Mouse (Mus musculus): ENCODE measurements around the gene Lrmda. TPM values are rescaled to one million over a fixed set of nuclear protein-coding genes. Genes with fewer than 3 reads are reported as not detected.

Gene Lrmda
- total RNA-seq, 2 experiments from 2014 or later = 6.4 to 9.6 TPM

DNA sequence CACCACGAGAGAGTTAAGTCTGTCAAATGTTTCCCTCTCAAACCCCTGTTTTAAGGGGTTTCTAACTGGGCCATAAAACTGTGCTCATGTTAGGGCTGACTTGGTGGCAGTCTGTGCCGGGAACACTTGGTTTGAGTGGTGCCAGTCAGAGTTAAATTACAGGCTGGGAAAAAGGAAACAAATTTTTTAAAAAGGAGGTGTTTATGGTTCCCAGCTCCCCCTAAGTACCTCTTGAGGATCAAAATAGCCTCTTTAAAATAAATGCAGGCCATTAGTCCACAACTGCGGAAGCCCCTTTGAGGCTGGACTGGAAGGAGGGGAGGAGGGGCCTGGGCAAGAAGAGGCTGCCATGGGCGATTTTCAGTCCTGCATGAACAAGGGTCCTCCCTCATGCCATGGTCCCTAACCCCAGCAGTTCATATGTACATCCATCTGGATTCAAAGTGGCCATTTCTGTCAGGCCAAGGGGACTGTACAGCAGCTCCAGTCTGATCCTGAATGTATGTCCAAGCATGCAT is 416.4 kb downstream of the Lrmda start:
- ATAC-seq (replicated peaks; ENCODE audit: low FRiP score, low TSS enrichment, poor library complexity, severe bottlenecking) = no peak

DNA sequence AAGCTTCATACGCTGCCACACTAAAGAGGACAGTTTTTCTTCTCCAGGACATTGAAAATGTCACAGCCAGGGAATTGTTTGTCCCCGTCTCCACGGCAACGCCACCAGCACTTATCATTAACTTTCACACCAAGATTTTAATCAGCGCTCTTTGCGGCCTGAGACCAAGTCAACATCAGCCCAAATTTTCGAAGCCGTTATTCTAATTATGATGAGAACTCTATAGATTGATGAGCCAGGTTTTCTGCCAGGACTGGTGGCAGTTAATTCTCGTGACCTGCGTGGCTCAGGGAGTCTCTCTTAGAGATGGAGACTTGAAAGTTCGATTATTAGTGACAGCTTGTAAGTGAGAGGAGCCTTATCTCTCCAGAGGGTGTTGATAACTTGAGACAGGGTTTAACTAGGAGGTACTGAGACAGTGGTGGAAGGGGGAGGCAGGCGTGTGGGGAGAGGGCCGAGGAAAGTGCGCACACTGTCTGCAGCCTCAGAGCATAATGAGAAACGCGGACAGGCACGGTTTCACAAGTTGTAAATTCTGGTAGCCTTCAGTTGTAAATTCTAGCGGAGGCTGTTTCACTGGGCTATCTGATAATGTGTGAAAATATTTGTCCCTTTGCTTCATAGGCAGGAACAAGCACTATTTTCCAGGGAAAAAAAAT is 421.0 kb downstream of the Lrmda start:
- ATAC-seq (replicated peaks; ENCODE audit: low FRiP score, low TSS enrichment, poor library complexity, severe bottlenecking) = no peak

DNA sequence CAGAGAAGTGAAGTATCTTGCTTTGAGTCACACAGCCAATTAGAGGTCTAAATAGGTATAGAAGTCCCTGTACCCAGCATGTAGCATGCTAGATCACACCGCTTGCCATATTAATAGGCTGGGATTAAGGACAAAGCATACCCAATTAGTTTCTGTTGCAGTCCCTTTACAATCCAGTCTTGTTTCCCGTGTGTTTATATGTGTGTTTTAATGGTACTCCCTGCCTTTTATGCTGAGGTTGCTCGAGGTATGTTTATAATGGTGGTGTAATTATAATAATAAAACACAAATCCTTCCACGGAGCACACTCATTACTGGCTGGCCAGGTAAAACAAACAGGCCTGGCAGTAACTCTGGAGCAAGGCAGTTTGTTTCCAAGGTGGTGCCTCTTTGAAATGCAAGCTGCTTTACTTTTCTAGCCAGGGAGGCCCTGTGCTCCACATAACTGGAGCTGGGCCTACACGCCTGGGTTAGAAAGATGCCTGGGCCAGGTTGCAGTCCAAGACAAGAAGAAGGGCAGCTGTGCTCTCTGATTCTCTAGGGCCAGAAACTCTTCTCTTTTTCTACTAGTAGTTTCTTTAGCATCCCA is 422.4 kb downstream of the Lrmda start:
- ATAC-seq (replicated peaks; ENCODE audit: low FRiP score, low TSS enrichment, poor library complexity, severe bottlenecking) = no peak

DNA sequence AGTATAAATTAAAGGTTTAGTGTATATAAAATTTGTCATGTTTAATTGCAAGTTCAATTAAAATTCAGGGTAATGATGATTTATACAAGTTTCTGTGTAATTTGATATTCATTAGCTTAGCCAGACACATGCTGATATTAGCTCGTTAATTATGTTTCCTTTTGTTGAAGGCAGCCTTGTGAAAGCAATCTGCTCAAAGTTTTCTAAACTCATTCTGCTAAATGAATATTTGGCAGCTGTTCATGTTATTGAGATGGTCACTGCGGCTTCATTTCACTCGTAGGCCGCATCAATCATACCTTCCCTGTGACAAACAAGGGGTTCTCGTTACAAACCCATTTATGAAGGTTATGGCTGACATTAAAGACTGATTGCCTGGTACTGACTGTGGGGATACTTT is 423.2 kb downstream of the Lrmda start:
- ATAC-seq (replicated peaks; ENCODE audit: low FRiP score, low TSS enrichment, poor library complexity, severe bottlenecking) = no peak

DNA sequence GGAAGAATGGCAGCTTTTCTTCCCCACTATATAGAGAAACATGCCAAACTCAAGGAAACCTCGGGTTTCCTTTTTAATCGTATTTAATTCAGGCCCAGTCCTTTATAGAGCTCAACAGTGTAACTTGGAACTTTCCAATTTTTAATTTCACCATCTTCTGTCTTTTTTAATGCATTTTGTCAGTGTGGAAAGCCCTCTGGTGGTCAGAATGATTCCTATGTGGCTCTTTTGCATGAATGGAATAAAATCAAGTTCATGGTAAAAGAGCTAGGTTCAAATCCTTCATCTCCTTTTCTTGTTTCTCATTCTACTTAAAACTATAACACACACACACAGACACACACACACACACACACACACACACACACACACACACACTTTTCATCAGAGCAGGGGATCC is 425.0 kb downstream of the Lrmda start:
- ATAC-seq (replicated peaks; ENCODE audit: low FRiP score, low TSS enrichment, poor library complexity, severe bottlenecking) = no peak

DNA sequence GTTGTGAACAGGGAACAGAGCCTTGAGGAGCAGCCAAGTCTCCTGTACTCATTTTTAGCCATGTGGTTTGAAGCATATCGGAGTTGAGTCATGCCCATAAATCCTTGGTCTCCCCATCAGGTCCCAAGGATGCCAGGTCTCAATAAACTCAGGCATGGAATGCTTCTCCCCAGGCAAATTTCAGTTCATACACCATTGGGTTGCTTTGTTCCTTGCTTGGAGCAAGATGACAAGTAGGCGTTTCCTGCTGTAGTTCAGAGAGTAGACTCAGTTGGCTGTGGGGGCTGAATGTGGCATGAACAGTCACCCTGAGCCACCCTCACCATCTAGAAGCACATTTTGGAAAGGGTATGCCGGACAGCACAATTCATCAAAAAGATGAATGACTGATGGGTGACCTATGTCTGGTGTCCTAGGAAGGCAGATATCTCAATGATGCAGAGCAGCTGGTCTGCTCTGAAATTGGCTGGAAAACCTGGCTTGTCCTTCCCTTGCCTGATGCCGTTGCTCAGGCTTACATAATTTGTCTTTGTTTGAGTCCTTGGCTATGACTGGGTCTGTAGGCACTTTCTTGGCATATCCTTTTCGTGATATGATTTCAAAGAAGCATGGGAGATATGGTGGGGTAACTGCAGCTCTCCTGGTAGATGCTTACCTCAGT is 425.8 kb downstream of the Lrmda start:
- no peak for ATAC-seq (replicated peaks; ENCODE audit: low FRiP score, low TSS enrichment, poor library complexity, severe bottlenecking)

DNA sequence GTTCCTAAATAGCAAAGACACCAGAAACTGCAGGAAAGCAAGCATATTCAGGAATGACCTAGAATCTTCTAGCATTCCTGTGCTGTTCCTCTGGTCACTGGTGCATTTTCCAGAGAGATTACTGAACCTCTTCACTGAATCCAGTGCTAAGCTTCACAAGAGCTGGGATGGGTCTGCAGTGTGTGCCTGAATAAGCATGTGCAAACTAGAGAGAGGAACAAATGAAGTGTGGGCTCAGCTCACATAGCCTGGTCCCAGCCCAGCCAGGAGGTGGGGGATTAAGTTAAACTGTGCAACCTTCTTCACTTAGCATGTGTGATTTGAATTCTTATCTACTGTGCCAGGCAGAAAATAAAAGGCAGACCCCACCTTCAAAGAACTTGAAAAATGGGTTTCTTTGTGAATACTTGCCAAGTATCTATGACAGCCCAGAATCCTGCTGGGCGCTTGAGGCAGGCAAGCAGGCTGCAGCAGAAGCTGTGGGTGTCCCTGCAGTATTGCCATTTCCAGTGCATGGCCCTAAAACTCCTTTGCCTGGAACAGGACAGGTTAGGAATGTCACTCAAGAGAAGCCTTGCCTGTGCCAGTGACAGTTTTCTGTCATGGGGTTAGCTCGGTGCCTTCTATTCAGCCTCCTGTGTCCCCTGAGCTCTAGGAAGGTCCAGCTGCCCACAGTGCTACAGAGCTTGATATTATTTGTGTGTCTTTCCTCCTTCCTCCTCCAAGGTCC is 426.5 kb downstream of the Lrmda start:
- ATAC-seq (replicated peaks; ENCODE audit: low FRiP score, low TSS enrichment, poor library complexity, severe bottlenecking) = no peak

DNA sequence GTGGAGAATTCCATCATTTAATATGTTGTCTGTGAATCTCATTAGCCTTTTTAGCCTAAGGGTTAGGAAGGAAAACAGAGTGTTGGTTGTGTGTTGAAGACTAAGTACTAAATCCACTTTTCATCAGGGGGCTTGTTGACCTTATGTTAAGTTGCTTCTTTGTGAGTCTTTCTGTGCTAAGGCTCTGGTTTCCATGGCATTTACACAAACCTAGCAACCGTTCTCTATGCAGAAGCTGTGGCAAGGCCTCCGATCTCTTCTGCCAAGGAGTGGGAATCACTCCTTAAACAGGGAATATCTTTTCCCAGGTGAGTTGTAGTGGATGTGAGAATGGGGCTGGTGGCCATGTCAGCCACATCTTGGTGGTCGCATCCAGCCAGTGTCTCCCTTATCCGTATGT is 432.1 kb downstream of the Lrmda start:
- ATAC-seq (replicated peaks; ENCODE audit: low FRiP score, low TSS enrichment, poor library complexity, severe bottlenecking) = no peak

DNA sequence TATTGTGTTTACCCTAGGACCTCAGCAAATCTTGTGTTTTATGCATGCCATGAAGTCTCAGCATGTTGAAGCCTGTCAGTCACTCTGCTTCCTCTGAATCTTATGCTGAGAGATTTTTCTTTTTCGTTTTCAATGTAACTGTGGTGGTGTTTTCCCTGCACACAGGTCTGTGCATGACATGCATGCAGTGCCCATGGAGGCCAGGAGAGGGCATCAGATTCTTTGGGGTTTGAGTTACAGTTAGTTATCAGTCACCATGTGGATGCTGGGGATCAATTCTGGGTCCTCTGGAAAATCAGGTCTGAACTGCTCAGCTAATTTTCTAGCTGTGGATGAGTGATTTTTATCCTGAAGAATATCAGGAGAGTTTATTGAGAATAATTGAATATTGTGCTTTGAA is 444.8 kb downstream of the Lrmda start:
- no peak for ATAC-seq (replicated peaks; ENCODE audit: low FRiP score, low TSS enrichment, poor library complexity, severe bottlenecking)

DNA sequence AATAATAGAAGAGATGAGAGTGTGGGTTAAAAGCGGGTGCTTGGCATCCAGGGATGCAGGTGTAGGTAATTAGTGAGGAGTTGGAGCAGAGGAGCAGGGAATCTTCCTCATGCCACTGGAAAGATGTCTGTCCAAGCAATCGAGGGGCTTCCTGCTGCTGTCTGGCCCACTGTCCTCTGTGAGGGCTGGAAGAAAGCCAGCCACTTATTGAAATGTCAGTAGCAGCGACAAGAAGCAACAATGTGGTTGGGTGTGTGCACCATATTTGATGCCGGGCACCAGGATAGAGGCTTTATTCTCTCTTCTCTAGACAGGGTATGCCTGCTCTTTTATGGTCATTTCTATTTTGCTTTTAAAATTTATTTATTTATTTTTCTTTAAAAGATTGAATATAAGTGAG is 451.5 kb downstream of the Lrmda start:
- ATAC-seq (replicated peaks; ENCODE audit: low FRiP score, low TSS enrichment, poor library complexity, severe bottlenecking) = no peak

DNA sequence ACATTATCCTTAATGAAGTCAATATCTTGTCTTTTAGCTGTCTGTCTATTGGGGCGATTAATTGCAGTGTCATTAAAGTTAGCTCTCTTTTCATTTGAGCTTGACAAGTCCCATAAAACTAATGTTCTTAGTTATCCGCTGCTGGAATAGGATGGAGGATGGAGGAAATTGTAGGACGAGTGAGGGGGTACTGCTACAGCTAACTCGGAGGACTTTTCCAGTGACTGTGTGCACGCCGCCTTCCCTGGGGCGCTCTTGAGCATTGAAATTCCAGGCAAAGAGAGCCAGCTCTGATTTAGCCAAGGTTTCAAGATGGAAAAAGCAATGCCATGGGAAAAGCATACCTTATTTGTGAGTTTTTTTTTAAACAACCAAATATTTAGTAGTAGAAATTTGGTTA is 453.9 kb downstream of the Lrmda start:
- no peak for ATAC-seq (replicated peaks; ENCODE audit: low FRiP score, low TSS enrichment, poor library complexity, severe bottlenecking)

DNA sequence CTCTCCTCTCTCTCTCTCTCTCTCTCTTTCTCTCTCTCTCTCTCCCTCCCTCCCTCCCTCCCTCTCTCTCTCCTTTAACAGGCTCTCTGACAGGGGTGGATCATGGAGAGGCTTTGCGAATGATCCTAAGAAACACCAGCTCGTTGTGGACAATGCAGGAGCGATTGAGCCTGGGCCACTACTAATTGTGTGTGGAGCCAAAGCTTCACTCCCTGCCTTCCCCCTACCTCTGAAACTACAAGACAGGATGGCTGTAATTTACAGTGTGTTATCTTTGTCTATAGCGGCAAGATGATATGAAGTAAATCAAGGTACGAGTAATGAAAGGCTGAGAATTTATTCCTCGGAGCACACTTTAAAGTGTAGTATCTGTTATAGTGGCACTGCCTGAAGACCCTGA is 454.5 kb downstream of the Lrmda start:
- ATAC-seq (replicated peaks; ENCODE audit: low FRiP score, low TSS enrichment, poor library complexity, severe bottlenecking) = no peak

DNA sequence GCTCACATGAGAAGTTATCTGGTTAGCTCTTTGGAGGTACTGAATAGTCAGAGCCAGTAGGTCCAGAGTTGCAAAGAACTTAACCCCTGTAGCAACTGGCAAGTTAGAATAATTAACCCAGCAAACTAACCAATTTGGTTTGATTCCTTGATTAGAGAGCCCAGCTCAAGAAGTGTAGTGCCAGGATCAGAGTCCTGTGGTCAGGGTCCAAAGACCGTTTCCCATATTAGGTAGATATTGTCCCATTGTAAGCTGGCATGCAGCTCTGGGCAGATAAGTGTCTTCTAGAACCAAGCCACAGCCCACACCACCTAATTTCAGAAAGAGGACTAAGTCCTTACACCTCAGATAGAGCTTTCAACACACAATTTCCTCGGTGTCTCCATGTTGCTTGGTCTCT is 473.8 kb downstream of the Lrmda start:
- no peak for ATAC-seq (replicated peaks; ENCODE audit: low FRiP score, low TSS enrichment, poor library complexity, severe bottlenecking)

DNA sequence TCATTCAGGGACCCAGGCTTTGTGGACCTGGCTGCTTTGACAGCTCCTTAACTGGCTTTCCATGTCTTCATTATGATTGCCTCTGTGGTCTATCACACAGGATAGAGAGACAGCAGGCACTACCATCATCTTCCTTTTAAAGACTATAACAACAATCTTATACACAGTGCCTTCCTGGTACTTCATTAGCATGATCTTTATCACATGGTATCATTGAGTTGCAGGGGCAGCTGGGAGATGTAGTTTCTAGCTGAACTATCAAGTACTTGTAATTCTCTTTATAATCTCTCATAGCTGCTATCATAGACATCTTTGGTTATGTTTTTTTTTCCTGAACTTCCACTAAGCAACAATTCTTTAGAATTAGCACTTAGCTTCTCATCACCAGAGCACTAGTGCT is 474.8 kb downstream of the Lrmda start:
- ATAC-seq (replicated peaks; ENCODE audit: low FRiP score, low TSS enrichment, poor library complexity, severe bottlenecking) = no peak

DNA sequence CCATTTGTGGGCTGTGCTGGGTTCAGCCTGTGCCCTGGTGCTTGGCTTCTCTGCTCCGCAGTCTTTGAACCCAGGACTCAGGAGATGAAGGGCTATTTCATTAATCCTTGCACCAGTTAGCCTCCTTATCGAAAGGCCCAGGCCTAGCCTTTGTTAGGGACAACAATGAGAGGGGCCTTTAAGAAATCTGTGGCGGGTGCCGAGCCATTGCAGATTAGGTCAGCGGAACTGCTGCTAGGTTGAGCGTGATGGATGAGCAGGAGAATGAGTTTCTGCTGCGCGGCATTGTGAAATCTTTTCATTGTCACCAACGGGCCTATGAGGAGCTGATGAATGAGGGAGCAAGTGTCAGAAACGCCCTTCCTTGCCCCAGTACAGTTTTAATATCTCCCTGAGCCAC is 475.4 kb downstream of the Lrmda start:
- ATAC-seq (replicated peaks; ENCODE audit: low FRiP score, low TSS enrichment, poor library complexity, severe bottlenecking) = no peak

DNA sequence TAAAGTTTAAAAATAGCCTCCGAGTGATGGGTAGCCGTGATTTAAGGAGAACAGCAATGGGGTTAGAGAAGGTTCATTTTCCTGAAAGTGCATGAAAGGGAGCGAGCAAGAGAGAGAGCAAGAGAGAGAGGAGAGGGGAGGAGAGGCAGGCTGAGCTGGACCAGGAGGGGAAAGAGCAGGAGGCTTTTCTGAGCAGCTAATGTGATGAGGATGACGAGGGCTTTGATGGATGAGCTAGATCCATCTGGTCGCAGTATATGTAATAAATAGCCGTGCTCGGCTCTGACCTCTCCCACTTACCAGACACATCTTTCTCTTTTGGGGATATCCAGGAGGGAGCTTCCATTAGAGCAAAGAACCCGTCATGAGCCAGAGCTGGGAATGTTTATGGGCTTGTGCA is 475.8 kb downstream of the Lrmda start:
- no peak for ATAC-seq (replicated peaks; ENCODE audit: low FRiP score, low TSS enrichment, poor library complexity, severe bottlenecking)

DNA sequence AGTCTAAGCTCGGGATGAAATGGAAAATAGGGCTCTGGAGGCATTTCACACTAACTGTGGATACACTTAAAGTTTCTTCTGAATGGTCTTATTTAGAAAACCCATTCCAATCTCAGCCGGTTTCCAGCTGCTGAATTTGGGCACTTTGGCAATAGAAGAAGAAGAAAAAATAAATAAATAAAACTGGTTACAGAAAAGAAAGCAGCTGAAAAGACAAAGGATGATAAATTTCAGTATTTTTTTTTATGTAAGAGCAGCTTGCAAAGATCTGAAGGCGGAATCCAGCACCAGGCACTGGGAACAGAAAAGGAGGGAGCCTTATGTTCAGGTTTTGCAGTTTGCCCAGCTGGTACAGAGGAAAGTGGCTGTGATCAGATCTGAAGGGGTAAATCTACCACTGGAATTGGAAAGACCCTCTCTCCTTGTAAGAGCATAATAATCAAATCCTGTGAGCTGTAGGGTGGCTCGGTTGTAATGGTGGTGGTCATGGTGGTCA is 478.2 kb downstream of the Lrmda start:
- no peak for ATAC-seq (replicated peaks; ENCODE audit: low FRiP score, low TSS enrichment, poor library complexity, severe bottlenecking)

DNA sequence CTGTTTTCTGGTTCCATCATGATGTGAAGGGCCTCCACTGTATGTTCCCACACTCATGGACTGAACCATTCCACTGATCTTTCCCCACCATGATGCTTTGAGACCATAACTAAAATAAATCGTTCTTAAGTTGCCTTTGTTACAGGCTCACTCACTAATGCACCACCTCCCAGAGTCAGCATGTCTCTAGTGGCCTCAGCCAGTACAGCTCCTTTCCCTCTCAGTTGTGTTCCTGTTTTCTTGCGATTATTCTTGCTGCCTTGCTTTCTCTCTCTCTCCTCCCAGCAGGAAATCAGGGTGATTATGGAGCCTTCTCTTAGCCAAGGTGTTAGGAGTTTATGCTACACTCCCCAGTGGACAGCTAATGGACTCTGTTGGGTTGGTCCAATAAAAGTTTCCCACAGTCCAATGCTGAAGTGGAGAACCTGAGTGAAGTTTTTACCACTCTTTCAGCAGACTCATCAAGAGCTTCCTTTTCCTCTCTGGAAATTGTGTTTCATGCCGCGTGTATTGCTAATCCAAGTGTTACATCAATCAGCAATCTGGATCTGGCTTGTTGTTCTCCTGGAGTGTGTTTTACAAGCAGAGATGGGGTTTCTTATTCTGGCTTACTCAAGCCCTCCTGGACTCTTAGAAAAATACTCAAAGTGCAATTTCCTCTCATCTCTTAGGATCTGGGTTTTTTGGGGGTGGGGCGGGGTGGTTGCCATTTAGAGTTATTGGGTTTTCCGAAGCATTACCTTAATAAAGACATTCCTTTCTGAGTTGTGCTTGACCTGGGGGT is 490.4 kb downstream of the Lrmda start:
- ATAC-seq (replicated peaks; ENCODE audit: low FRiP score, low TSS enrichment, poor library complexity, severe bottlenecking) = no peak

DNA sequence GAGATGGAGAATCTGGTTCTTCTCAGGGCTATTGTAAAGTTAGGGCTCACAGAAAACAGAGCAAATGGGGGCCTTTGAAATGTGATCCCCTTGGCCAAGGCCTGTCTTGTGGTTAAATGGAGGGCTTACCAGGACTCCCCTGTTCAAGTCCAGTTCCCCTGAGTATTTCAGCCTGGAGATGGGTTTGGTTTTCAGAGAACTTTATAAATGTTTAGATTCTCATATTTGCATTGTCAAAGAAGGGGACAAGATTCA is 490.9 kb downstream of the Lrmda start:
- ATAC-seq (replicated peaks; ENCODE audit: low FRiP score, low TSS enrichment, poor library complexity, severe bottlenecking) = no peak
